Mouse (Mus musculus) kidney, embryonic 14.5 days (tissue): ENCODE measurements around the gene Ccl5. TPM values are rescaled to one million over a fixed set of nuclear protein-coding genes. Genes with fewer than 3 reads are reported as not detected.

Experiments
- polyA plus RNA-seq: library from polyadenylated mRNA; unstranded; fragments of >200 nt; fragmentation: Nextera tagmentation; extraction: Ambion mirVana; gene quantifications from 2 replicates; pipeline ENCODE4 v1.2.1, GENCODE M21; 2014

The Ccl5 gene
- polyA plus RNA-seq, 1 experiment from 2014 or later = not detected

Other genes starting within 250 kb of the Ccl5 start
- 0.10 and 0.18 TPM in 2 replicates for gene Slfn14, start 243.8 kb downstream of the Ccl5 start, polyA plus RNA-seq
- gene Ap2b1, start 231.5 kb downstream of the Ccl5 start, polyA plus RNA-seq = 35.1 and 83.8 TPM in 2 replicates
- gene Pex12, start 227.9 kb downstream of the Ccl5 start, polyA plus RNA-seq = 10.7 and 13.7 TPM in 2 replicates
- 0.61 and 0.70 TPM in 2 replicates for gene Rasl10b, start 121.4 kb downstream of the Ccl5 start, polyA plus RNA-seq
- not detected in 2 replicates for gene Gas2l2, start 101.1 kb downstream of the Ccl5 start, polyA plus RNA-seq
- gene 1700020L24Rik, start 92.8 kb downstream of the Ccl5 start, polyA plus RNA-seq = 0.44 TPM in 1 of 2 replicates, not detected in the other
- 0.55 and 1.1 TPM in 2 replicates for gene Mmp28, start 67.4 kb downstream of the Ccl5 start, polyA plus RNA-seq
- 20.3 and 28.1 TPM in 2 replicates for gene Taf15, start 57.4 kb downstream of the Ccl5 start, polyA plus RNA-seq
- gene Heatr9, start 8.3 kb downstream of the Ccl5 start, polyA plus RNA-seq = not detected in 2 replicates
- gene Ccl9, start 48.1 kb upstream of the Ccl5 start, polyA plus RNA-seq = 3.1 and 3.6 TPM in 2 replicates
- 4.4 and 4.6 TPM in 2 replicates for gene Ccl6, start 62.6 kb upstream of the Ccl5 start, polyA plus RNA-seq
- not detected in 2 replicates for gene Rpl9-ps1, start 115.1 kb upstream of the Ccl5 start, polyA plus RNA-seq
- gene Ccl3, start 118.8 kb upstream of the Ccl5 start, polyA plus RNA-seq = 0.49 and 0.97 TPM in 2 replicates
- gene Ccl4, start 132.1 kb upstream of the Ccl5 start, polyA plus RNA-seq = 1.8 TPM in 1 of 2 replicates, not detected in the other
- gene Wfdc17, start 173.5 kb upstream of the Ccl5 start, polyA plus RNA-seq = 1.2 and 1.5 TPM in 2 replicates
- not detected in 2 replicates for gene Wfdc18, start 178.5 kb upstream of the Ccl5 start, polyA plus RNA-seq
- gene Wfdc21, start 216.4 kb upstream of the Ccl5 start, polyA plus RNA-seq = not detected in 2 replicates
- 22.9 and 28.7 TPM in 2 replicates for gene Heatr6, start 223.2 kb upstream of the Ccl5 start, polyA plus RNA-seq